Mouse (Mus musculus) cerebellum, postnatal 4 days (tissue): Measurements from ENCODE around the gene Map2k6.

Experiments used
- DNase-seq, 2 experiments: peaks; one replicate each; pipeline ENCODE4 v3.0.0; 2022; ENCODE audit warnings: low spot score in 2 of 2, mixed read lengths in 1 of 2

Gene Map2k6

GRCm38 (mm10) chr11:110562320-110563081, 163.6 kb downstream of the Map2k6 start:
- DNase-seq, result no peak

- DNase-seq, result no peak
These were observed 164.3 kb downstream of the Map2k6 start for GRCm38 (mm10) chr11:110563272-110563671.

GRCm38 (mm10) chr11:110563801-110564200, 164.9 kb downstream of the Map2k6 start:
- no peak for DNase-seq

DNA sequence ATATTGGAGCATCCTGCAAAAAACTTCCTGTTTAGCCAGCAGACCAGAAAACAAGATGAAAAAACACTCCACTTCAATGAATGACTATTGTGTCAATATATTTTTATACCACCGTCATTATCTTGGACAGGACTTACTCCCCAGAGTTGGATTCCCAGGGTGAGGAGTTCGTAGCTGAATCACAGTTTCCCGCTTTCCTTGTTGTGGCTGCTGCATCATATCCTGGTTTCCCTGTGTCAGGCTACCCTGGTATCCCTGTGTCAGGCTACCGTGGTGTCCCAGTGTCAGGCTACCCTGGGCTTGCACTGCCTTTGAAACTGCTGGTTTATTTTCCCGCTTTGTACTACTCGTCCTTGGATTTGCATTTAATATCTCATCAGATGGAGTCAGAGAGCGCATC, 167.4 kb downstream of the Map2k6 start:
- DNase-seq, result no peak

DNA sequence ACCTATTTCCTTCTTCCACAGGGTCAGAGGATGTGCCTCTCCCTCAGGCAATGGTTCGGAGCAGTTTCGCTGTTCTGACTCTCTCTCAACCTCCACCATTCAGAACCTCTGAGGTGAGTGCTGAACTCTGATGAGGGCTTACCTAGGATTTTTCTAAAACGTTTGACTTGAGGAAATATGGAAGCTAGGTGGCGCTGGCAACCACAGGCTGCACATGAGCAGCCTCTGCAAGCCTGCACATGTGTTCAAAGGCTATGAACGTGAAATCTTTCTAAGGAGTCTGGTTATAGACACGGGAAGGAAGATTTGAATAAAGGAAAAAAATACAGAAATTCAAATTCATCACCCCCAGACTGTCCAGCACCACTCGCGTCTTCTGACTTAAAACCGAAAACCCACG, 173.6 kb downstream of the Map2k6 start:
- DNase-seq, result peak in 1 of 2 experiments; percentile 56
